Mouse (Mus musculus): ENCODE data around the gene Sema6c.
"Not testable (repeated sequence)": the region's sequence is repeated elsewhere in the genome, so short reads cannot be mapped to it uniquely, and the experiment has no call there.

The Sema6c gene

DNA sequence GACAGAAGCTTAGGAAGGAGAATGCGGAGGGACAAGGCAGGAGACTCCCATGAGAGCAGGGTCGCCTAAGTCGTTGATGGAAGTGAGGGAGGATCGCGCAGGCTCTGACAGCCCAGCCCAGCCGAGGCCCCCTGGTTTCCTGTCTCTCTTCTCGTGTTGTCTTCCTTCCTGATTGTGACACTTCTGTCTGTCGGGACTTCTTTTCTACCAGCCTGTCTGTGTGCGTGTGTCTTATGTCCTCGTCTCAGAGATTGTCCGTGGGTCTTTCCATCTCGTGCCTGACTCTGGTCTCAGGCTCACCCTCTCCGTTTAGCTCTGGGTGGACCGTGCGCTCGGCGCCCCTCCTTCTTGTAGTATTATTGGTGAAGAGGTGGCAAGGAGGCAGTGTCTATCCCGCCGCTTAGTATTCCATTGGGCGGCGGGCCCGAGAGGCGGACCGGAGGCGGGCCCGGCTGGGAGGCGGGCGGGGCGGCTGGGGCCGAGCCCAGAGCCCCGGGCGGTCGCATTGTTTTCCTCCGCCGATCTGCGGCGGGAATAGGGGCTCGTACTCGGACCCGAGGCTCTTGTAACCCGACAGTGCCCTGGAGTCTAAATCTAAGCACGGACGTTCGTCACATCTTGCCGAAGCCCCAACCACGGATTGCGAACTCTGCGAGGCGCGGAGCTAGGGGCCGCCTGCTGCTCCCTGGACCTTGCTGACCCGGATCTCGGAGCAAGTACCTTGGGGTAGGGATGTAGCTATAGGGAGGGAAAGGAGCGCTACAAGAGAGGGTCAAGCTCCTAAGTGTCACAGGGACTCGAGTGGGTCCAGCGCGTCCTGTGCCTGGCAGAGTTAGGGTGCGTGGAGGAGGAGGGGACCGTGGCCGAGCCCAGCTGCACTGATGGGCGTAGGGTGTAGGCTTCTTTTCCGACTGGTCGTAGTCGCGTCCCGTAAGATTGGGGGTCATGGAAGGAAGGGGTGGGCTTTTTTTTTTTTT is at the start of gene Sema6c:
Gene Sema6c, plus strand, starts transcription at position 471 of the 977 bp plus-strand sequence.
- DNase-seq (ENCODE audit: low spot score in 2 of 2): peak; percentile 79 to 89

- DNase-seq (ENCODE audit: low spot score in 2 of 2): peak; percentile 89 to 90
Measured at GRCm38 (mm10) chr3:95110911-95111726, 49.1 kb upstream of the Sema6c start, which contains the start of gene Vps72. Gene Vps72 (plus strand): TSS chr3:95111022.

DNA sequence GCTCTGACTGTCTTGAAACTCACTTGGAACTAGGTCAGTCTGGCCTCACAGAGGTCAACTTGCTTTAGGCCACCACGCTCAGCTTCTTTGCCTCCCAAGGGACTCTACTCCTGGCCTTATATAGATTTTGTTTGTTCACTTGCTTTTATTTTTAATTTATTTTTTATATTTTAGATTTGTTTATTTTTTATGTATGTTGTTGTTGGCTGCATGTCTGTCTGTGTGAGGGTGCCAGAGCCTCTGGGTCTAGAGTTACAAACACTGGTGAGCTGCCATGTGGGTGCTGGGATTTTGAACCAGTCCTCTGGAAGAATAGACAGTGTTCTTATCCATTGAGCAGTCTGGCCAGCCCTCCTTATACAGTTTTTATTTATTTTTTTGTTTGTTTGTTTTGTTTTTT is 47.5 kb upstream of the Sema6c start:
- DNase-seq (ENCODE audit: low spot score in 2 of 2): no peak

DNA sequence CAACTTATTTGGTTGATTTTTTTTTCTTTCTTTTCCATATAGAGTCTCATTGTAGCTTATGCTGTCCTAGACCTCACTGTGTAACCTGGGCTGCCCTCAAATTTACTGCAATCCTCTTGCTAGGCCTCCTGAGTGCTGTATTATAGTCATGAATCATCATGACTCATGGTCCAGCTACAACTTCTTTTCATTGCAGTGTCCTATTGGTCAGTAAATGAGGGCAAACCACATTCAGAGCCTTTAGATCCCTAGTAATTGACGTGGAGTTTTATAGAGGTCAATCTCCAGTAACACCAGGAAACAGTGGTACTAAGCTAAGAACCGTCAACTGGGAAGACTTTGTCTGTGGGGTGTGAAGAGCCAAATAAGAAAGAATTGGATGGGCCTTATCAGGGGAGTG is 42.5 kb upstream of the Sema6c start:
- DNase-seq (ENCODE audit: low spot score in 2 of 2): no peak

GRCm38 (mm10) chr3:95121580-95121979 is 38.7 kb upstream of the Sema6c start:
- DNase-seq (ENCODE audit: low spot score in 2 of 2): no peak

DNA sequence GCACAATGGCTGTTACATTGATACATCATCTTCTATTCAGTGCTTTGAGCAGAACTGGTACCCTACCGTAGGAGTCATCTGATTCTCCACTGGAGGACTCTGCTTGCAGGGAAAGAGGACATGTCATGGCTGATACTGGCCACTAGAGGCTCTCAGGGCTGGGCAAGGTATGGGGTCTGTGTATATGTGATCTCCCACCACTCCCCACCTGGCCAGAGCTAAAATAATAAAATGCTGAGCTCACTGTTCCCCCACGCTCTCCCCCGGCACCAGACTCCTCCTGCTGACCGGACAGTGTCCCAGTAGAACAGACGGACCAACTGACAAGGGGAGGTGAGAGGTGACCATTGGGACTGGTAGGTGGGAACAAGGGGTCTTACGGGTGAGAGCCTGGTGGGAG is 36.0 kb upstream of the Sema6c start, which contains the start of gene Tmod4:
Gene Tmod4, plus strand, starts transcription at position 231 of the 400 bp plus-strand sequence.
- no peak for DNase-seq (ENCODE audit: low spot score in 2 of 2)

GRCm38 (mm10) chr3:95124972-95125371 is 35.3 kb upstream of the Sema6c start:
- DNase-seq (ENCODE audit: low spot score in 2 of 2): no peak

GRCm38 (mm10) chr3:95129226-95129651 is 31.0 kb upstream of the Sema6c start:
- no peak for DNase-seq (ENCODE audit: low spot score in 2 of 2)

GRCm38 (mm10) chr3:95130081-95130480 is 30.2 kb upstream of the Sema6c start:
- DNase-seq (ENCODE audit: low spot score in 2 of 2): no peak

DNA sequence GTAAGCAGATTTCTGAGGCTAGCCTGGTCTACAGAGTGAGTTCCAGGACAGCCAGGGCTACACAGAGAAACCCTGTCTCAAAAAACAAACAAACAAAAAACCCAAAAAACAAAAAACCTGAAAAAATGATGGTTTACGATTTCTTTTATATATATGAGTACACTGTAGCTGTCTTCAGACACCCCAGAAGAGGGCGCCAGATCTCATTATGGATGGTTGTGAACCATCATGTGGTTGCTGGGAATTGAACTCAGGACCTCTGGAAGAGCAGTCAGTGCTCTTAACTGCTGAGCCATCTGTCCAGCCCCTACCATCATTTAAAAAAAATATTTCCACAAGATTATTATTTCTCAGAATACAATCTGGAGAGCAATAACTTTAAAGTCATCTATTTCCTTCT is 27.9 kb upstream of the Sema6c start:
- DNase-seq (ENCODE audit: low spot score in 2 of 2): not testable (repeated sequence)

GRCm38 (mm10) chr3:95133176-95133575 is 27.1 kb upstream of the Sema6c start:
- DNase-seq (ENCODE audit: low spot score in 2 of 2): no peak

- peak; percentile 79 to 91 for DNase-seq (ENCODE audit: low spot score in 2 of 2)
Measured at GRCm38 (mm10) chr3:95133680-95134101, 26.6 kb upstream of the Sema6c start, which contains the start of the genes Scnm1 and Lysmd1. Gene Scnm1 (minus strand): TSS chr3:95134011. Gene Lysmd1 (plus strand): TSS chr3:95134088.

DNA sequence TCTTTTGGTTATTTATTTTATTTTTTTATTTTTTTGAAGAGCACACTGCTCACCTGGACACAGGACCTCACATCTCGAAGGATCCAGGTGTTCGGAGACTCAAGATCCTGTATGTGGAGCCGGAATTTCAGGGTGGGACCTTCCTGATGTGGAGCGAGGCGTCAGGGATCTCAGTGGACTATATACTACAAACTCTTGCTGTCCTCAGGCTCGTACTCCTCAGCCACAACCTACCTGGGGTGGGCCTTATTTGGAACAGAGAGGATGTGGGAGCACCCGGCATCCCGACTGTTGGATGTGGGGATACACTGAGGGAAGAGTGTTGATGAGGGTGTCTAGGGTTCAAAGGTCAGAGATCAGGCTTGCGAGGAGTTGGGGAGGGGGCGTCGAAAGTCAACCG is 26.1 kb upstream of the Sema6c start:
- not testable (repeated sequence) for DNase-seq (ENCODE audit: low spot score in 2 of 2)

GRCm38 (mm10) chr3:95135023-95135422 is 25.2 kb upstream of the Sema6c start:
- DNase-seq (ENCODE audit: low spot score in 2 of 2): peak; percentile 36 to 60

DNA sequence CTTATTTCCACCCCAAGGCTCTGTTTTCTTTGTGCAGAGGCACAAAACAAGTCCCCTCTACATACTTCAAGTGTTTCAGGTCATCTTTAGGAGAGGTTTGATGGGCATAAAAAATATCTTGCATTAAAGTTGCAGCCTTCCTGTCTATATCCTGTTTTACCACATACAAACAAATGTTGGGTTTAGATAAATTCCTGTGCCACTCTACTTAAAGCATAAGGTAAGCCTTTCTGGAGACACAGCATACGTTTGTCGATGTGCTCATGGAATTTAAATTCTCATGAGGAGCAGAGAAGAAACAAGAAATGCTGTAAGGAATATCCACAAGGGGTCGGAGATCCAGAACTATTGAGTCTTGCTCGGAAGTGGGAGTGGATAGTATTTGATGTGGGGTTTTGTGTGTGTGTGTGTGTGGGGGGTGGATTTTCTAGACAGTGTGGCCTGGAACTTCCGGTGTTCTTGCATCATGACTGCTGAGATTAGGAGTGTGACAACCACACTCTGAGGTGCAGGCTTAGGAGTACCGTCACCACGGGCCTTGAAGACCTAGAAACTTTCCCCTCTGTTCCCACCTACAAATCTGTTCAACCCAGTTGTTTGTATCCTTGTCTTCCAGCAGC is 24.7 kb upstream of the Sema6c start:
- no peak for DNase-seq (ENCODE audit: low spot score in 2 of 2)

DNA sequence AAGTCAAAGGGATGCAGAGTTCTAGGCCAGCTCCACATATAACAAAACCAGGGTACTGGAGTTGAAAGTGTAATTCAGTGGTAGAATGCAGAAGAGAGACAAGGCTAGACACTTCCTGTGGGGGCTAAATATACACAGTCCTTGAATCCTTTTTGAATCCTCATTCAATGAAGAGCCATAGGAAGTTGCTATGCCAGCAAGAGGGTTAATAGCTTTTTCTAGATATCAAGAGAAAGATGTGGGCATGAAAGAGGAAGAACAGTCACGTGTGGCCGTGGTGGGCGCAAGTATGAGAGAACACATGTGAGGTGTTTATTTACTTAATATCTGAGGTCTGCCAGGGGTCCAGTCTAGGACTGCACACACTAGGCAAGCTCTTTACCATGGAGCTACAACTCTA is 23.9 kb upstream of the Sema6c start:
- no peak for DNase-seq (ENCODE audit: low spot score in 2 of 2)

DNA sequence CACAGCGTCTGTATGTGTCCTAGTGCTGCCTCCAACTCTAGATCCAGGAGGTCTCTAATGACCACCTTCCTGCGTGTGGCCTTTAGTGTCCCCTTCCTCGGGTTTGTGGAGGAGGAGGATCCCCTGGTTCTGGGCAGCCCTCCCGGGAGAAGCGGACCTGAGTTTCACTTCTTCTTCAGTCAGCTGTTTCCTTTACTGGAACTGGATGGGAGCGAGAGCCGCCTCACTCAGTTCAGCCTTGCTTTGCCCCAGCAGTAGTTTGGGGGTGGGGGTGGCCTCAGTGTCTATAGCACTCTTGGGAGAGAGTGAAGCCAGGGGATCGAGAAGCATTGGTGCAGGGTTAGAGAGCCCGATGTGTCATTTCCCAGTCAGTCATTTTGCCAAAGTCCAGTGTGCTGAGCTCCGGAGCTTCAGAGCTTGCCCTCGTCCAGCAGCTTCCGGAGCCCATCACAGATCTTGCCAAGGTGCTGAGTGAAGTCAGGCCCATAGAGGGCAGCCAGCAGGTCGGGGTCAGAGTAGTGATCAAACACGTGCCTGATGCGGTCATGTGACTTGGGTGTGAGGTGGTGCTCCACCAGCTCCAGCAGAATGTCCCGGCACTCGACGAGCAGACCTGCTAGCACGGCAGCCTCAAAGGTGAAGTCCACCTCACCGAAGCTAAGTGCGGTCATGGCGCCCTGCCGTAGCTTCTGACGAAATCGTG is 20.5 kb upstream of the Sema6c start:
- DNase-seq (ENCODE audit: low spot score in 2 of 2): no peak

- DNase-seq (ENCODE audit: low spot score in 2 of 2): no peak
Measured at GRCm38 (mm10) chr3:95140289-95140595, 20.0 kb upstream of the Sema6c start.

GRCm38 (mm10) chr3:95140795-95141194 is 19.5 kb upstream of the Sema6c start:
- no peak for DNase-seq (ENCODE audit: low spot score in 2 of 2)

DNA sequence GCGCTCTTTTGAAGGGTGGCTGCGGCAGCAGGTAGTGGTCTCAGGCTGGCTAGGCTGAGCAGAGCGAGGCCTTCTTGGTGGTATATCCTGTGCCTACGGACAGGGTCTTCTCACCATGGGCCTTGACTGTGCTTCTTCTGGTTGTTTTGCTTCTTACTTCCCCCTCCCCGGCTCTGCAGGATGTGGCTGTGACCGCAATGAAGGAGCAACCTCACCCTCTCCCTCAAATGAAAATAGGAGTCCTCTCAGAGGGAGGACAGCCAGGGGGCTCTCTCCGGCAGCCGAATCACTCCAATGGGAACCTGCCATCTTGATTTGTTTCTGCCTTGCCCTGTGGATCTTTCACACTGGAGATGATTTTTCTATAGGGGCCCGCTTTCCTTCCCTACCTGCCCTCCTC is 18.8 kb upstream of the Sema6c start:
- DNase-seq (ENCODE audit: low spot score in 2 of 2): no peak

GRCm38 (mm10) chr3:95141952-95142616 is 18.2 kb upstream of the Sema6c start, which contains the start of gene Tnfaip8l2:
Gene Tnfaip8l2 (minus strand): TSS chr3:95142360.
- DNase-seq (ENCODE audit: low spot score in 2 of 2): no peak

All from urinary bladder, postnatal 36 days (tissue).